Comparison of ENCODE assay signal across 8 mouse cellular contexts in the genomic region with DNA sequence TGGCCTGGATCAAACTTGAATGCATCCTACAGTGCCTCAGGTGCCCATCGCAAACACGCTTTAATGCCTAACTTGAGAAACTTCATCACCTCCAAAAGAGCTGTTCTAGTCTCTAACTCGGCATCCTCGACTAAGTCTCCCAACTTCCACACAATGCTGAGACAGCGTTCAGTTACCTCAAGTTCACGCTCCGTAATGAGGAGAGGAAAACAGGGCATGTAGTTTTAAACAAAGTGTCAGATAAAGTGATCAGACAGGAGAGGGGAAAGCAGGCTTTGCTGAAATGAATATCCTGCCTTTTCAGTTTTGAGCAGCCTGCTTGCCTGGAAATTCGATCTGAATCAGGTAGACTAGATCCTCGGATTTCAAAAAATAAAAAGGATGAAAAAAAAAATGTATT. TPM values are rescaled to one million over a fixed set of nuclear protein-coding genes. Genes with fewer than 3 reads are reported as not detected.
A peak's percentile ranks its signal among the peaks of the same experiment; 100 is the strongest.
DNase-seq lines count a peak whose midpoint lies in the region; ATAC-seq and TF ChIP-seq lines count a peak whose summit lies in the region.

No protein-coding gene starts in this region.

- intact Hi-C loops in heart, postnatal 25 days (cut with DNase I) = loop anchor here (5.0 kb wide), 1 partner anchor 115 kb away; no protein-coding TSS in a partner anchor

- DNase-seq in heart, postnatal 25 days (ENCODE audit: low spot score) = no peak
- DNase-seq in G1E (ENCODE audit: low spot score) = no peak
- peak; percentile 20 for DNase-seq in hindbrain, embryonic 11.5 days (ENCODE audit: low spot score)
- DNase-seq in midbrain, embryonic 11.5 days (ENCODE audit: low spot score, missing footprints) = no peak
- DNase-seq in thymus, adult 18-20 months = no peak
- no peak for DNase-seq in layer of hippocampus, adult 8-10 months (ENCODE audit: low spot score in 2 of 2)

- peak overlapping the region; percentile 72 for H3K9ac ChIP-seq in heart, embryonic 12.5 days
- H3K9ac ChIP-seq in hindbrain, embryonic 11.5 days (ENCODE audit: low read depth, low read length) = peak overlapping the region; percentile 73
- H3K9ac ChIP-seq in midbrain, embryonic 11.5 days (ENCODE audit: low read length) = peak overlapping the region; percentile 79

- peak overlapping the region; percentile 89 for H3K4me2 ChIP-seq in heart, embryonic 12.5 days
- H3K4me2 ChIP-seq in hindbrain, embryonic 11.5 days (replicated peaks; ENCODE audit: low read depth, low read length) = peak overlapping the region; percentile 68
- peak overlapping the region; percentile 72 for H3K4me2 ChIP-seq in midbrain, embryonic 11.5 days

- WGBS in heart, embryonic 12.5 days = 15% methylated on average over 9 of the region's 9 CpGs
- WGBS in hindbrain, embryonic 11.5 days = 20% methylated on average over 9 of the region's 9 CpGs
- 20% methylated on average over 9 of the region's 9 CpGs for WGBS in midbrain, embryonic 11.5 days

- H3K27me3 ChIP-seq in heart, embryonic 12.5 days (replicated peaks) = no peaks in the 10 kb centered on the region
- H3K27me3 ChIP-seq in G1E (ENCODE audit: insufficient read depth, low read length) = no peaks in the 10 kb centered on the region
- H3K27me3 ChIP-seq in hindbrain, embryonic 11.5 days (ENCODE audit: control insufficient read depth, insufficient read depth, low read length) = no peaks in the 10 kb centered on the region
- H3K27me3 ChIP-seq in midbrain, embryonic 11.5 days (ENCODE audit: control insufficient read depth, insufficient read depth, low read length) = no peaks in the 10 kb centered on the region

- H3K27ac ChIP-seq in heart, embryonic 12.5 days (ENCODE audit: poor library complexity, severe bottlenecking) = no peak overlapping the region
- no peak overlapping the region for H3K27ac ChIP-seq in hindbrain, embryonic 11.5 days (ENCODE audit: low read depth, low read length)
- H3K27ac ChIP-seq in midbrain, embryonic 11.5 days (ENCODE audit: low read depth, low read length) = no peak overlapping the region

- ATAC-seq in heart, embryonic 12.5 days (ENCODE audit: insufficient number of reproducible peaks, low FRiP score) = no peak
- ATAC-seq in G1E (ENCODE audit: extremely low read depth, insufficient number of reproducible peaks, low FRiP score, poor library complexity, severe bottlenecking) = no peak
- ATAC-seq in hindbrain, embryonic 11.5 days (ENCODE audit: low FRiP score) = no peak
- no peak for ATAC-seq in midbrain, embryonic 11.5 days (ENCODE audit: low FRiP score)
- ATAC-seq in erythroid progenitor cell, adult 5-6 weeks (replicated peaks; ENCODE audit: low FRiP score, poor library complexity, severe bottlenecking) = no peak

- peak overlapping the region; percentile 72 for H3K4me3 ChIP-seq in heart, embryonic 12.5 days
- peak overlapping the region; percentile 93 for H3K4me3 ChIP-seq in G1E (ENCODE audit: low read depth, low read length)
- peak overlapping the region; percentile 82 for H3K4me3 ChIP-seq in hindbrain, embryonic 11.5 days (ENCODE audit: low read depth, low read length)
- H3K4me3 ChIP-seq in midbrain, embryonic 11.5 days (ENCODE audit: low read depth, low read length) = peak overlapping the region; percentile 81

- H3K36me3 ChIP-seq in heart, embryonic 12.5 days = peaks cover 12% of the 10 kb centered on the region
- H3K36me3 ChIP-seq in G1E (replicated peaks) = peaks cover 34% of the 10 kb centered on the region
- H3K36me3 ChIP-seq in hindbrain, embryonic 11.5 days (ENCODE audit: control insufficient read depth, insufficient read depth, low read length) = peaks cover 6% of the 10 kb centered on the region; the same call in 1 of the 2 replicates
- H3K36me3 ChIP-seq in midbrain, embryonic 11.5 days (ENCODE audit: control insufficient read depth, insufficient read depth, low read length) = peaks cover 3% of the 10 kb centered on the region; the same call in 1 of the 2 replicates

- H3K9me3 ChIP-seq in heart, embryonic 12.5 days (replicated peaks) = no peaks in the 10 kb centered on the region
- no peaks in the 10 kb centered on the region for H3K9me3 ChIP-seq in G1E (replicated peaks)
- no peaks in the 10 kb centered on the region for H3K9me3 ChIP-seq in hindbrain, embryonic 11.5 days (ENCODE audit: control insufficient read depth, low read length)
- no peaks in the 10 kb centered on the region for H3K9me3 ChIP-seq in midbrain, embryonic 11.5 days (ENCODE audit: control insufficient read depth, low read length)

- TF ChIP-seq CTCF in G1E (IDR thresholded peaks at IDR 0.05; ENCODE audit: low read depth, low read length) = no peak

- H3K4me1 ChIP-seq in heart, embryonic 12.5 days (replicated peaks) = peaks cover 19% of the 10 kb centered on the region
- peaks cover 52% of the 10 kb centered on the region for H3K4me1 ChIP-seq in G1E (ENCODE audit: insufficient read depth, low read depth, low read length)
- no peaks in the 10 kb centered on the region; the same call in 1 of the 2 replicates for H3K4me1 ChIP-seq in hindbrain, embryonic 11.5 days (replicated peaks; ENCODE audit: control insufficient read depth, insufficient read depth, low read length)
- H3K4me1 ChIP-seq in midbrain, embryonic 11.5 days (ENCODE audit: control insufficient read depth, insufficient read depth, low read length) = peaks cover 18% of the 10 kb centered on the region

RNA-seq across cellular contexts. Expression of a gene that starts 1.0 kb away (rescaled TPM):
- 64.6 and 65.9 TPM in 2 replicates for polyA plus RNA-seq in heart, embryonic 12.5 days (2016; fragmentation: Nextera tagmentation; extraction: Ambion mirVana)
- total RNA-seq in heart, postnatal 25 days (2021) = 1 to 10 TPM; 6.1 to 8.9 TPM
- 130 and 139 TPM in 2 replicates for total RNA-seq in G1E (2014; fragmentation: Nextera tagmentation)
- 552 and 571 TPM in 2 replicates for total RNA-seq in G1E (2017)
- 3.2 and 3.7 TPM in 2 replicates for polyA plus RNA-seq in G1E (2012)
- 236 and 238 TPM in 2 replicates for polyA plus RNA-seq in hindbrain, embryonic 11.5 days (2014; fragmentation: Nextera tagmentation; extraction: Ambion mirVana)
- polyA plus RNA-seq in midbrain, embryonic 11.5 days (2014; fragmentation: Nextera tagmentation; extraction: Ambion mirVana) = 246 and 263 TPM in 2 replicates
- 19.3 and 24.1 TPM in 2 replicates for total RNA-seq in erythroid progenitor cell, adult 5-6 weeks (2015; ENCODE audit: low replicate concordance)
- total RNA-seq in erythroid progenitor cell, adult 5-6 weeks (2017; ENCODE audit: low replicate concordance) = 7.9 and 9.0 TPM in 2 replicates
- 100 to 1,000 TPM in 2 of 4 experiments, 10 to 100 TPM in 2; 70.7 to 134 (median 105) TPM for total RNA-seq in layer of hippocampus, adult 8-10 months (2022)

RNA-seq across cellular contexts. Expression of a gene that starts 39.7 kb away (rescaled TPM):
- 194 and 198 TPM in 2 replicates for polyA plus RNA-seq in heart, embryonic 12.5 days (2016; fragmentation: Nextera tagmentation; extraction: Ambion mirVana)
- total RNA-seq in heart, postnatal 25 days (2021) = 100 to 1,000 TPM; 261 to 293 TPM
- not detected in 2 replicates for total RNA-seq in G1E (2014; fragmentation: Nextera tagmentation)
- 0.11 and 0.12 TPM in 2 replicates for total RNA-seq in G1E (2017)
- polyA plus RNA-seq in G1E (2012) = not detected in 2 replicates
- 268 and 279 TPM in 2 replicates for polyA plus RNA-seq in hindbrain, embryonic 11.5 days (2014; fragmentation: Nextera tagmentation; extraction: Ambion mirVana)
- polyA plus RNA-seq in midbrain, embryonic 11.5 days (2014; fragmentation: Nextera tagmentation; extraction: Ambion mirVana) = 356 and 390 TPM in 2 replicates
- not detected in 2 replicates for total RNA-seq in erythroid progenitor cell, adult 5-6 weeks (2015; ENCODE audit: low replicate concordance)
- not detected in 2 replicates for total RNA-seq in erythroid progenitor cell, adult 5-6 weeks (2017; ENCODE audit: low replicate concordance)
- total RNA-seq in layer of hippocampus, adult 8-10 months (2022) = 1,000 to 10,000 TPM; 2,655 to 2,856 (median 2,753) TPM

Comparison
In these comparisons a context has a peak if more than half of its experiments do, and no peak if none do; other contexts are left out.
1. RNA of a gene that starts 39.7 kb away (total RNA-seq): 2,655 to 2,856 TPM in layer of hippocampus, adult 8-10 months and 261 to 293 TPM in heart, postnatal 25 days; 0.11 to 0.12 TPM in G1E and not detected in erythroid progenitor cell, adult 5-6 weeks; every median in the first group is over 100 times any median in the second.
2. Peak in every context shown above with its lines, with median percentiles within 50 percentile points of each other: H3K4me2 ChIP-seq, H3K4me3 ChIP-seq and H3K9ac ChIP-seq.